Mouse (Mus musculus): Measurements from ENCODE around the gene Mcm2.
A peak's percentile ranks its signal among the peaks of the same experiment; 100 is the strongest.

Gene Mcm2

DNA sequence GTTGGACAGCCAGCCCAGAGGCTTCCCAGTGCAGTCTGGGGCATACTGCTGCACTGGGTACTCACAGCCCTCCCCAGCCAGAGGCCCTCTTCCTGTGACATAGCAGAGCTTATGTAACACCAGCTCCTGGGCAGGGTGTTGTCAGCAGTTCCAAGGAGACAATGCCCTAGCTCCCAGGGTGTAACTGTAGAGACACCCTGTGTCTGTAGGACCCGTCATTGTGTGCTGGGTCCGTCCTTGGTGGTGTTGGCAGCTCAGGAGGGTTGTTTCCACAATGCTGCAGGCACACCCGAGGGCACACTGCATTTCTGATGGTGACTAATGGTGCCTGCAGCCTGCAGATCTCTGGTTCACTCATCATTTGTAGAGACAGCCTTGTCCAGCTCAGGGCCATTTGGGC lies 28.3 kb upstream of the Mcm2 start:
- DNase-seq (ENCODE audit: low spot score in 2 of 2) = no peak

GRCm38 (mm10) chr6:88925640-88926205 lies 27.1 kb upstream of the Mcm2 start:
- DNase-seq (ENCODE audit: low spot score in 2 of 2) = no peak

DNA sequence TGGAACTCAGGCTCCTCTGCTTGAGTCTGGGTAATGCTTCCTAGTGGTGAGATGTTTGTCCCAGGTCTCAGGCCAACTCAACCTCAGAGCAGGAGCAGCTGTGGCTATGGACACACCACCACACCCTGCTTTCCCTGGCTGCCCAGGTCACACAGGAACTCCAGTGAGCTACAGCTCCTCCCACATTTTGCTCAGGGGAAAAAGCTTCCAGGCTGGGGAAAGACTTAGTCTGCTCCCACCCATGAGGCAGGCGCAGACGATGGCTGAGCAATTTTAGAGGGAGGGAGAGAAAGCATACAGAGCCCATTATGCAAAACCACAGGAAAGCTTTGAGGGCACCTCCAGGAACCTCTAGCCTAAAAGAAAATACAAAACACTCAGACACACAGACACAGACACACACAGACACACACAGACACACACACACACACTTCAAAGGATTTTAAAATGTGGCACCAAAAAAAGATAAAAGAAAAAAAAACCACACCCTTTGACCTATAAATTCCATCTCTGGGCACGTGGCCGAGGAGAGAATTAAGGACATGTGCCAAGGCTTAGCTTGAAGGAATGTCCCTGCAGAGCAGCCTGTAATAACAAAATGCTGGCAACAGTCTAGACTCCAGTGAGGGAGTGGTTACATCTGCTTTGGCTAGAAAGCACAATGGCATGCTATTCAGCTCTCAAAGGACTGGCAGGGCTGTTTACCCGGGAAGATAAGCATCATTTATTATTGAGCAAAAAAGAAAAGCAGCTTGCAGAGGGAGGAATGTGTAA lies 26.1 kb upstream of the Mcm2 start:
- no peak for DNase-seq (ENCODE audit: low spot score in 2 of 2)

DNA sequence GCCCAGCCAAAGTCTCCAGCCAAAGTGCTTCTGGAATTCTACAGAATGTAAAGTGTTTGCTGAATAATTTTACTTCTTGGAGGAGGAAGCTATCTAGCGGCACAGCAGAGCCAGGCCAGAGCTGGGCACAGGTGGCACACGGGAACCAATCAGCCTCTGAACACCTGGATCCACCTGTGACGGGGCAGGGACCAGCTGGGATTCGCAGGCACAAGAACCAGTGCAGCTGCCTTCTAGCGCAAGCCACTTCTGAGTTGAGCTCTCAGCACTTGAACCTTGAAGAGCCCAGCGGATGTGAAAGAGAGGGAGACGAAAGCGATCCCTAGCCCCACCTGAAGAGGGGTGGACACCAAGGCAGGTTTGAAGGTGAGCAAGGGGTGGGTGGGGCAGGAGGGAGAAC lies 20.2 kb upstream of the Mcm2 start:
- no peak for DNase-seq (ENCODE audit: low spot score in 2 of 2)

GRCm38 (mm10) chr6:88916153-88916552 lies 17.6 kb upstream of the Mcm2 start:
- DNase-seq (ENCODE audit: low spot score in 2 of 2) = peak; percentile 76 to 84

- peak; percentile 76 to 80 for DNase-seq (ENCODE audit: low spot score in 2 of 2)
Measured at GRCm38 (mm10) chr6:88915510-88915909, 16.9 kb upstream of the Mcm2 start.

GRCm38 (mm10) chr6:88914799-88915198 lies 16.2 kb upstream of the Mcm2 start:
- DNase-seq (ENCODE audit: low spot score in 2 of 2) = no peak

DNA sequence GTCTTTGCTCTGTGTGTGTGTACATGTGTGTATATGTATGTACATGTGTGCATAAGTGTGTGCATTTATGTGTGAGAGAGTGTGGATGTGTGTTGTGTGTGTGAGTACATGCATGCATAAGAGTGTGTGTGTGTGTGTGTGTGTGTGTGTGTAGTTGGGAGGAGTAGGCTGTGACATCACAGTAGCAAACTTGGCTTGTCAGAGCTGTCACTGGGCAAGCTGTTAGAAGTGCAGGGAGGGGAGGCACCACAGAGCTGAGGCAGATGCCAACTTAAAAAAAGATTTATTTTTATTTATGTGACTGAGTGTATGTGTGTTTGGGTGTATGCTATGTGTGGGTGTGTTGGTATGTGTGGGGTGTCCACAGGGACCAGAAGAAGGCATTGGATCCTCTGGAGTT lies 14.9 kb upstream of the Mcm2 start:
- no peak for DNase-seq (ENCODE audit: low spot score in 2 of 2)

- no peak for DNase-seq (ENCODE audit: low spot score in 2 of 2)
Measured at GRCm38 (mm10) chr6:88913022-88913421, 14.4 kb upstream of the Mcm2 start.

- DNase-seq (ENCODE audit: low spot score in 2 of 2) = no peak
Measured at GRCm38 (mm10) chr6:88909151-88909550, 10.6 kb upstream of the Mcm2 start.

- peak; percentile 70 to 82 for DNase-seq (ENCODE audit: low spot score in 2 of 2)
Measured at GRCm38 (mm10) chr6:88906369-88907108, 8.0 kb upstream of the Mcm2 start.

GRCm38 (mm10) chr6:88905042-88905441 lies 6.5 kb upstream of the Mcm2 start:
- no peak for DNase-seq (ENCODE audit: low spot score in 2 of 2)

DNA sequence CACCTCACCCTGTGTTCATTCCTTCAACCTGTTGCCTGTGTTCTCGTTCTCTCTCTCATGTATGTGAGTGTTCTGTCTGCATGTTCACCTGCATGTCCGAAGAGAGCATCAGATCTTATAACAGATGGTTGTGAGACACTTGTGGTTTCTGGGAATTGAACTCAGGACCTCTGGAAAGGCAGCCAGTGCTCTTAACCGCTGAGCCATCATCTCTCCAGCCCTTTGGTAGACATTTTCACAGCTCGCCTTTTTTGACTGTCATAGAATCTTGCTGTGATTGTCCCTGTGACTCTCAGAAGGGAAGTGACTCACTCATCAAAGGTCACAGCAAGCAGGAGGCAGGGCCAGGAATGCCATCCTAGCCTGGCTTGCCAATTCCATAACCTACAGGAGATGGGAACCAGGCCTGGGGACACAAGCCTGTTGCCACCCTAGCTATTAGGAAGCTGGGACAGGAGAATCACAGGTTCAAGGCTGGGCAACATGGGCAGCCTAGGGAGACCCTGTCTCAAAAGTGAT lies 5.9 kb upstream of the Mcm2 start:
- no peak for DNase-seq (ENCODE audit: low spot score in 2 of 2)

DNA sequence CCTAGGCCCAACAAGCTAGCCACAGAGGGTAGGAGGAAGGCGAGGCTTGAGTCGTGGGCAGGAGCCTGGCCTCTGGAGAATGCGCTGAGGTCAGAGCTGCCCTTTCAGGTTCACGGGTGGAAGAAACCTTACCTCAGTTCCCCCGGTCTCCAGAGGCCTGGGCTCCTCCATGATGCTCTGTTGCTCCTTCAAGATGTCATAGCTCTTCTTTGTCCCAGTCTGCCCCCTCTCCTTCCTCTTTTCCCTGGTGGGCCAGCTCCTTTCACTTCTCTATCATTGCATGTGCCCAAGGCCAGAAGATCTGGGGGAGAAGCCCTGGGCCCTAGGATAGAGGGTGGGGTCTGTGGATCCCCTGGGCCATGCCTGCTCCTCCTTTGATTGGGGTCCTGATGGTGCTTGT lies 5.1 kb upstream of the Mcm2 start:
- peak in 1 of 2 experiments; percentile 65 for DNase-seq (ENCODE audit: low spot score in 2 of 2)

- peak; percentile 95 for DNase-seq (ENCODE audit: low spot score in 2 of 2)
Measured at GRCm38 (mm10) chr6:88901947-88902820, 3.6 kb upstream of the Mcm2 start, which contains the start of gene Tpra1. Tpra1 (plus strand) TSS chr6:88902251.

- peak in 1 of 2 experiments; percentile 67 for DNase-seq (ENCODE audit: low spot score in 2 of 2)
Measured at GRCm38 (mm10) chr6:88901471-88901870, 2.9 kb upstream of the Mcm2 start.

DNA sequence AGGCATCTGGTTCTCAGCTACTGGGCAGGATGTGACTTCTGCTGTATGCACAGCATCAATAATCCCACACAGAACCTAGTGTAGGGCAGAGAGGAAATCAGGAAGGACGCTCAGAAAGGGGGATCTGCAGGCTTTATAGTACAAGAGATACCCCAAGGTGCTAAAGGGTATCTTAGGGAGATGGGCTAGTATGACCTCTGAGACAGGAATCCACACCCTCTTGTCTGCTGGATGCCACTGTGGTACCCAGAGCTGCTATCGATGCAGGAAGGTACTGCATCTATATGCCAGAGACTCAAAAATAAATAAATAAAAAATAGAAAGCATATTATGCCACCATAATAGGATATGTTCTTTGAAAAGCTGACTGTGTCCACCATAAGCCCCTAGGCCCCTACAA lies 1.0 kb upstream of the Mcm2 start:
- no peak for DNase-seq (ENCODE audit: low spot score in 2 of 2)

DNA sequence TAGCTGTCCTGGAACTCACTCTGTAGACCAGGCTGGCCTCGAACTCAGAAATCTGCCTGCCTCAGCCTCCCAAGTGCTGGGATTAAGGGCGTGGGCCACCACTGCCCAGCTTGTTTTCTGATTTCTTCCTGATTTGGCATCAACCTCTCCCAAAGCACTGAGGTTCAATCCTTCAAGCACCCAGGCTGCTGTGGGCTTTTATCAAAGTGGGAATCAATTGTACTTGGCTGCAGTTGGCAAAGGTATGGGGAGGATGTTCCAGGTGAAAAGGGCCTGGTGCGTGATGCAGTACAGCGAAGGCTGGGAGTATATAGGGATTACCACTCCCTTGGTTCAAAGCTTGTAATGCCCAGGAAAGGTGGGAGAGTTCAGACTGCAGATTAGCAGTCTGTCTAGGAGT lies 506 bp upstream of the Mcm2 start:
- DNase-seq (ENCODE audit: low spot score in 2 of 2) = no peak

DNA sequence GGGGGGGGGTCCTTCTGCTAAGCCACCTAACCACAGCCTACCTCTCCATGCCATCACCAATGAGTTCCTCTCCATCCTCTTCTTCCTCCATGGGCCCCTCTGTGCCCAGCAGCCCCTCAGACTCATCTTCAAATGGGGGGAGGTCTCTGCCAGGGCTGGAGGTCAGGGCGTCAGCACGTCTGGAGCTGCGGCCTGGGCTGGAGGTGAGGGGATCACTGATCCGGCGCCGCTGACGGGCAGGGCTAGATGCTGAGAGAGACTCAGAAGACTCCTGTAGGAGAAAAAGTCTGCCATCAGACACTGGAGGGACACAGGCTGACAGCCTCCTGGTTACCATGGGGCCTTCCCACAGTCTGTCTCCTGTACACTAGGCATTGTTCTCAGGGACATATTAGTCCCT lies 1.3 kb downstream of the Mcm2 start:
- peak in 1 of 2 experiments; percentile 69 for DNase-seq (ENCODE audit: low spot score in 2 of 2)

DNA sequence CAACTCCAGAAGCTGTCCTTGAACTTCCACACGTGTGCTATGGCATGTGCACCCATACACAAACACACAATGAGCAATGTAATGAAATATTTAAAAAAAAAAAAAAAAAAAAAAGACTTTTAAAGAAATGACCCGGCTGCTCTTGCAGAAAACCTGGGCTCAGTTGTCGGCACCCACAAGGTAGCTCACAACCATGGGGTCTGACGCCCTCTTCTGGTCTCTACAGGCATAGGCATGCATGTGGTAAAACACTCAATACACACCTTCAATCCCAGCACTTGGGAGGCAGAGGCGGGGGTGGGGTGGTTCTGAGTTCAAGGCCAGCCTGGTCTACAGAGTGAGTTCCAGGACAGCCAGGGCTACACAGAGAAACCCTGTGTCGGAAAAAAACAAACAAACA lies 2.6 kb downstream of the Mcm2 start:
- no peak for DNase-seq (ENCODE audit: low spot score in 2 of 2)

DNA sequence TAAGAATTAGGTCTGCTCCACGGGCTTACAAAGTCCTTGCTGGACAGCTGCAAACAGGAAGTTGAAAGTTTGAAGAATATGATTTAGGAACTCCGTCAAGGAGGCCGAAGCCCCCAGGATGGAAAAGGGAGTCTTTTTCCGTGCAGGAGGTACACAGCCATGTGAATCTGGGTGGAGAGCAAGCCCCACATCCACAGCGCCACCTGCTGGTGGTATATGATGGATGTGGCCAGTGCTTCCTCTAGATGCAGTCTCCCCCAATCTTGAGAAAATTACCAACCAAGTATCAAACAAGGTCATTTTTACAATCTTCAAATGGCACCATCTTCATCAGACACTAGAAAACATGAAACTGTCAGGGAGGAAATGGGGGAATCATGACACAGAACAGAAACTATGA lies 5.0 kb downstream of the Mcm2 start:
- peak; percentile 65 to 89 for DNase-seq (ENCODE audit: low spot score in 2 of 2)

DNA sequence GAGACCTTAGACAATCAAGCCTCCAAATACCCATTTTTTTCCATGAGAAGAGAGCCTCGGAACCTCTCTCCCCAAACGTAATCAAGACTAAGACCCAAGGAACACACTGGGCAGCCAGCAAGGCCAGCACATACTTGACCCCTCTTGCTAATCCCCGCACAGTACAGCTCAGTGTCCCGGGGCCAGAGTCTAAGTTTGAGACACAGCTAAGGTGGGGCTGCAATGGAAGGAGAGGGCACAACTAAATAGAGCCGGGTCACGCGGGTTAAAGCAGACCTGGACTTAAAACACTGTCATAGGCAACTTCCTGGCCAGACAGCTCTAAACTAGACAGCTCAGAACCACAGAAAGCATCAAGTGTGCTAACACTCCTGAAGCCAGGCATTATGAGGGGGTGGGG lies 7.7 kb downstream of the Mcm2 start:
- DNase-seq (ENCODE audit: low spot score in 2 of 2) = no peak
